Mouse (Mus musculus) testis, adult 2 months (tissue): Measurements from ENCODE around the gene AI464131. TPM values are rescaled to one million over a fixed set of nuclear protein-coding genes. Genes with fewer than 3 reads are reported as not detected.

Experiments
- H3K27ac ChIP-seq: fragments of 200-500 bp; 2 replicates; pipeline ENCODE4 v1.5.1; 2012; ENCODE audit warnings: low read depth, low read length; ENCODE audit not compliant: control insufficient read depth, insufficient read depth
- H3K27me3 ChIP-seq: fragments of 200-500 bp; 2 replicates; pipeline ENCODE4 v1.6.1; 2012; ENCODE audit warnings: mild to moderate bottlenecking, low read length, moderate library complexity; ENCODE audit not compliant: control insufficient read depth, insufficient read depth
- H3K36me3 ChIP-seq: fragments of 200-500 bp; 2 replicates; pipeline ENCODE4 v1.6.1; 2012; ENCODE audit warnings: mild to moderate bottlenecking, low read length; ENCODE audit not compliant: control insufficient read depth, insufficient read depth
- H3K4me1 ChIP-seq: fragments of 200-500 bp; 2 replicates; pipeline ENCODE4 v1.6.1; 2012; ENCODE audit warnings: low read length; ENCODE audit not compliant: control insufficient read depth, insufficient read depth
- H3K4me3 ChIP-seq: fragments of 200-500 bp; 2 replicates; pipeline ENCODE4 v1.5.1; 2012; ENCODE audit warnings: low read depth, mild to moderate bottlenecking, low read length, moderate library complexity, mixed read lengths; ENCODE audit not compliant: control insufficient read depth
- CTCF ChIP-seq: fragments of 200-500 bp; IDR thresholded peaks from 2 replicates; pipeline ENCODE4 v1.5.1; 2012; ENCODE audit warnings: low read depth, mild to moderate bottlenecking, inconsistent platforms, low read length, moderate library complexity; ENCODE audit not compliant: control insufficient read depth, insufficient read depth, insufficient replicate concordance
- POLR2A ChIP-seq: fragments of 200-500 bp; IDR thresholded peaks from 2 replicates; pipeline ENCODE4 v1.6.1; 2012; ENCODE audit warnings: low read depth, mild to moderate bottlenecking, inconsistent platforms, low read length, moderate library complexity; ENCODE audit not compliant: control insufficient read depth
- polyA plus RNA-seq: library from polyadenylated mRNA; depleted of rRNA; stranded (reverse); fragments of >200 nt; gene quantifications from 2 replicates; pipeline ENCODE4 v1.2.3, GENCODE M21; 2012

The AI464131 gene
- polyA plus RNA-seq, 1 experiment, result 9.8 TPM

DNA sequence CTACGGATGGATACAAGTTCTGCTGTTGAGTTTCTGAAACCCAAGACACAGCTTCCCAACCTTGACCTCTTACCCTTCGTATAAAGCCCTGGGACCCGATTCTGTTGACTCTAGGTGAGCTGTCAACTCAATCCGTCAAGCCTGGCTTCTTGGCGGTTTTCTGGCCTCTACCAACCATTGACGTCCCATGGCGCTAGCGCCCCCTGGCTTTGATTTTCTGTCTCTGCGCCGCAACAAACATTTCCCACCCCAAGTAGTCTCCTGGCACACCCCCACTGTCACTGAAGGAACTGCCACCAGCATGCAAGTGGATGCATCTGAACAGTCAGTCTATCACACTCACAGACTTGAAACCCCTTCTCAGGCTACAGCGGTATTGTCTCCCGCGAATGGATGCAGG lies 3.3 kb upstream of the AI464131 start:
- H3K4me3 ChIP-seq, result peak overlapping the region; percentile 91
- no peak overlapping the region for H3K27ac ChIP-seq
- TF ChIP-seq POLR2A (no peak), CTCF (peak; percentile 59)
- no peaks in the 10 kb centered on the region for H3K27me3 ChIP-seq
- H3K36me3 ChIP-seq, result no peaks in the 10 kb centered on the region
- peaks cover 44% of the 10 kb centered on the region for H3K4me1 ChIP-seq

DNA sequence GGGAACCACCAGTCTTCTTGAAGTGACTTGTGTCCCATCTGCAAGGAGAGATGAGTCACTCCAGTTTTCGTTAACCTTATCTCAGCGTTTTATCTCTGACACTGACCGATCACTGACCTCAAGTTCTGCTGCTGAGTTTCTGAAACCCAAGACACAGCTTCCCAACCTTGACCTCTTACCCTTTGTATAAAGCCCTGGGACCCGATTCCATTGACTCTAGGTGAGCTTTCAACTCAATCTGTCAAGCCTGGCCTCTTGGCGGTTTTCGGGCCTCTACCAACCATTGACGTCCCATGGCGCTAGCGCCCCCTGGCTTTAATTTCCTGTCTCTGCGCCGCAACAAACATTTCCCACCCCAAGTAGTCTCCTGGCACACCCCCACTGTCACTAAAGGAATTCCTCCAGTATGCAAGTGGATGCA lies 2.3 kb upstream of the AI464131 start:
- Histone ChIP-seq H3K27ac (no peak overlapping the region), H3K4me1 (peaks cover 44% of the 10 kb centered on the region), H3K36me3 (no peaks in the 10 kb centered on the region), H3K27me3 (no peaks in the 10 kb centered on the region), H3K4me3 (peak overlapping the region; percentile 91)
- TF ChIP-seq POLR2A (no peak), CTCF (peak; percentile 36; the same call in 1 of the 2 replicates)

DNA sequence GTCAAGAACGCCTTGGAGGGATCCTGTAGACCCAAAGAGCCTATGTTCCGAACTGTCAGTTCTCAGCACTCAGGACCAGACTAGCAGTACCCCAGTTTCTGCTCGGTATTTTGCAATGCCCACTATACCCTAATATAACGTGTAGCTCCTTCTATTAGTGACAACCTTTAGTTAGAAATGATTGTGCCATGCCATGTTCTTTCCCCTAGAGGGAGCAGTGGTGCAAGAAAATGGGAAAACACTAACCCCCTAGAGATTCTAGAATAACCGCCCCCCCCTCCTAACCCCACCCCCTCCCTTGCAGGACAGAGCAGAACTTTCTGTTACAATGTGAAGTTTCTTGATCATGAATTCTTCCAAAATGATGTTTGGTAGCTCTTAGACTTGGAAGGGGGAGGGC lies 1.4 kb upstream of the AI464131 start:
- H3K27me3 ChIP-seq, result no peaks in the 10 kb centered on the region
- no peak for TF ChIP-seq POLR2A
- no peak for TF ChIP-seq CTCF
- H3K4me1 ChIP-seq, result peaks cover 51% of the 10 kb centered on the region
- H3K4me3 ChIP-seq, result no peak overlapping the region
- no peaks in the 10 kb centered on the region for H3K36me3 ChIP-seq
- H3K27ac ChIP-seq, result no peak overlapping the region

DNA sequence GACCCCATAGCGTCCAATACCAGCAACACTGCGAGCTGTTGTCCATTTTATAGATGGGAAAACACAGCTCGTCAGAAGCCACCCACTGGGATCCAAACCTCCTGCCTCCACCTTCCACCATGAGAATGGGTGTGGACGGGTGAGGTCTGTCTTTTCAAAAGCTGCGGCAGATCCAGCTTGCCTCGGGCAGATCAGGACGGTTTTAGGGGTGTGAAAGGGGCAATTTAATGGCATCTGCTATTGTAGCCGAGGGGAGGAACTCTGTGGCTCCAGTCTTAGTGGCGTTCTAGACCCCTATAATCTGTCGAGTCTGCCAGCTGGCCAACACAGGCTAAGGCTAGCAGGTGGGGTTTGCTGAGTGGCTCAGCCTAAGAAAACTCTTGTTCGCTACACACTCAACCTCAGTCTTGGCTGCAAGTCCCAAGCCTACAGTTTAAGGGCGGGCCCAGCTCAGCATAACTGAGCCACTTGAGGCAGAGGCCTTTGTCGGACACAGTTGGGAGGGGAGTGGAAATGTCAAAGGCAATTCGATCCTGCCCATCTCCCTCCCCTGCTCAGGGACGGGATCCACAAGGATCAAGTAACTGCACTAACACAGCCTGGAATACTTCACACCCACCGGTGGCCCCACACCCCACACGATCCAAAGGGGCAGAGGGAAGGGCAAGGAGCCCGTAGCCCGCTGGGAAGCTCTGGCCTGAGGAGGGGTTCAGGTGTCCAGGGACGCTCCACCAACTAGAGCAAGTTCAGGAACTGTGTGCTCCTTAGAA lies 520 bp downstream of the AI464131 start:
- peaks cover 58% of the 10 kb centered on the region for H3K4me1 ChIP-seq

DNA sequence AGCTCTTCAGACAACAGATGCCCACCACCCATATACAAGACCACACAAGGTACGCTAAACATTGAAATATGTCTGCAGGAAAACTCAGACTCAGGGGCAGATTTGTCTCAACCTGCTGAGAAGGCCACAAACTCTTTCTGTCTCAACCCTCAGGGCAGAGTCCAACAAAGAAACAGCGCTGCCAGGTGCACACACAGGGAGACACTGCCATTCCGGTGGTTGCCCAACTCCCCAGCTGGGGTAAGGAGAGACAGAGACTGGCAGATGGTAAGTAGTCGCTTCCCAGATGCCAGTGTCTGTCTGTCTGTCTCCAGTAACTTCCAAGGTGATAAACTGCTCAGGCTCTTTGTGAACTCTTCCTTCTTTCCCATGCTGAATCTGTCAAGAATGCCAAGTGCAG lies 2.1 kb downstream of the AI464131 start:
- Histone ChIP-seq H3K4me1 (peaks cover 48% of the 10 kb centered on the region), H3K4me3 (peak overlapping the region; percentile 40), H3K36me3 (no peaks in the 10 kb centered on the region; the same call in 1 of the 2 replicates), H3K27ac (no peak overlapping the region), H3K27me3 (no peaks in the 10 kb centered on the region)
- TF ChIP-seq CTCF (no peak), POLR2A (no peak)

More for the DNA sequence above, 520 bp downstream of the AI464131 start:
- no peaks in the 10 kb centered on the region for H3K27me3 ChIP-seq
- H3K4me3 ChIP-seq, result peak overlapping the region; percentile 63
- TF ChIP-seq CTCF (no peak), POLR2A (no peak)
- H3K36me3 ChIP-seq, result no peaks in the 10 kb centered on the region
- no peak overlapping the region for H3K27ac ChIP-seq

DNA sequence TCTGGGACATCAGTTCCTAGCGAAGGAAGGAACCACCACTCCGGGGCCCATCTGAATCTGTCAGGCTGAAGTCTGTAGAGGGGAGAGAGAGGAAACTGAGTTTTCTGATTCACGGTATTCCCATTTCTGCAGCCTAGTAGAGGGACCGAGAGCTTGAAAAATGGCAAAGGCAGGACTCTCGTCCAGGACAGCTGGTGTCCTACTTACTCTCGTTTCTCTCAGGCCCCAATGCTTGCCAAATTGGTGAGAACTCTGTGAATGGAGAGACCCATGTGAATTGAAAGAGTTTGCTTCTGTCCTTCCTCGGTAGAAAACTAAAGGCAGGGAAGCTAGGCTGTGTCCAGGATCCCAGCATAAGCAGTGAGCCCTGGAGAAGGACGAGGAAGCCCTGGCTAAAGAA lies 3.3 kb downstream of the AI464131 start:
- H3K4me3 ChIP-seq, result peak overlapping the region; percentile 85
- H3K27me3 ChIP-seq, result no peaks in the 10 kb centered on the region
- TF ChIP-seq CTCF (no peak), POLR2A (no peak)
- H3K4me1 ChIP-seq, result peaks cover 41% of the 10 kb centered on the region
- H3K36me3 ChIP-seq, result no peaks in the 10 kb centered on the region; the same call in 1 of the 2 replicates
- no peak overlapping the region for H3K27ac ChIP-seq

DNA sequence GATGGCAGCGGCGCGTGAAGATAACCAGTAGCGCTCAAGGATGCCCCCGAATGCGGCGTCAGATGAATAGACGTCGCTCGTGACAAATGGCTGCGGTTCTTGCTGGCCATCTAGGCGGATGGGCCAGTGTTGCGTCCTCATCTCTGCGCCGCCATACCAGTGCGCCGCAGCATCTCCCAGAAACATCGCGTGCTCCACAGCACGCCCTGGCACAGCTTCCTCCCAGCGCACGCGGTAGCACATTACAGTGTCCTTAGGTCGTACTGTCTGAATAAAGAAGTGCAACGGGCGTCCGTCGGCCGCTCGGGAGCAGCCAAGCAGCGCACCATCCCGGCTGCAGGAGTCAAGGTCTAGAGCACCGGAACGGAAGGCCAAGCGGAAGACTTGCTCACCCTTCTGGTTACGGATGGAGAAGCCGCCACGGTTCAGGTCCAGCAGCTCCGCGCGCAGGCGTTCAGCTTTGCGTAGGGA lies 3.9 kb downstream of the AI464131 start:
- no peaks in the 10 kb centered on the region for H3K27me3 ChIP-seq
- no peaks in the 10 kb centered on the region; the same call in 1 of the 2 replicates for H3K36me3 ChIP-seq
- H3K27ac ChIP-seq, result 0 out of 2 replicates have a peak overlapping the region, but pooled peaks have one; percentile 8
- TF ChIP-seq CTCF (no peak), POLR2A (no peak)
- H3K4me3 ChIP-seq, result peak overlapping the region; percentile 85
- peaks cover 37% of the 10 kb centered on the region for H3K4me1 ChIP-seq
